Mouse (Mus musculus) ES-CJ7 (cell line): ENCODE measurements around the gene Mapk3.
"Not testable (repeated sequence)": the region's sequence is repeated elsewhere in the genome, so short reads cannot be mapped to it uniquely, and the experiment has no call there.

Source experiments
- DNase-seq: peaks from one replicate; pipeline ENCODE4 v3.0.0; 2011; ENCODE audit warnings: low read depth, low spot score

Gene Mapk3

GRCm38 (mm10) chr7:126759672-126760390 lies 430 bp downstream of the Mapk3 start:
- no peak for DNase-seq

- no peak for DNase-seq
Observed at GRCm38 (mm10) chr7:126760391-126760802, 996 bp downstream of the Mapk3 start.

GRCm38 (mm10) chr7:126760956-126761355 lies 1.6 kb downstream of the Mapk3 start:
- DNase-seq = no peak

- no peak for DNase-seq
Observed at GRCm38 (mm10) chr7:126761529-126762067, 2.2 kb downstream of the Mapk3 start.

- DNase-seq = no peak
Observed at GRCm38 (mm10) chr7:126762471-126763008, 3.1 kb downstream of the Mapk3 start.

GRCm38 (mm10) chr7:126765540-126765939 lies 6.1 kb downstream of the Mapk3 start:
- DNase-seq = no peak

- no peak for DNase-seq
Observed at GRCm38 (mm10) chr7:126766201-126766600, 6.8 kb downstream of the Mapk3 start, which contains the start of gene Gdpd3. Gene Gdpd3 (plus strand): TSS chr7:126766334.

GRCm38 (mm10) chr7:126767001-126767400 lies 7.6 kb downstream of the Mapk3 start:
- DNase-seq = no peak

- DNase-seq = peak; percentile 49
Observed at GRCm38 (mm10) chr7:126770784-126771183, 11.4 kb downstream of the Mapk3 start.

- no peak for DNase-seq
Observed at GRCm38 (mm10) chr7:126773351-126773750, 13.9 kb downstream of the Mapk3 start.

- no peak for DNase-seq
Observed at GRCm38 (mm10) chr7:126774463-126774862, 15.1 kb downstream of the Mapk3 start.

GRCm38 (mm10) chr7:126775185-126775977 lies 16.0 kb downstream of the Mapk3 start:
- no peak for DNase-seq

GRCm38 (mm10) chr7:126775978-126776234 lies 16.5 kb downstream of the Mapk3 start:
- no peak for DNase-seq

GRCm38 (mm10) chr7:126776598-126777057 lies 17.2 kb downstream of the Mapk3 start, which contains the start of gene Ypel3:
Gene Ypel3 (plus strand): TSS chr7:126776955.
- peak; percentile 82 for DNase-seq

- no peak for DNase-seq
Observed at GRCm38 (mm10) chr7:126777476-126777875, 18.1 kb downstream of the Mapk3 start.

- DNase-seq = no peak
Observed at GRCm38 (mm10) chr7:126778147-126778546, 18.7 kb downstream of the Mapk3 start.

- DNase-seq = not testable (repeated sequence)
Observed at GRCm38 (mm10) chr7:126779101-126779500, 19.7 kb downstream of the Mapk3 start.

GRCm38 (mm10) chr7:126779983-126780970 lies 20.9 kb downstream of the Mapk3 start:
- peak; percentile 85 for DNase-seq

GRCm38 (mm10) chr7:126780971-126781635 lies 21.7 kb downstream of the Mapk3 start, which contains the start of gene Tbx6:
Gene Tbx6 (plus strand): TSS chr7:126781483.
- DNase-seq = no peak

GRCm38 (mm10) chr7:126781661-126782370 lies 22.4 kb downstream of the Mapk3 start:
- no peak for DNase-seq
